In the genomic region with DNA sequence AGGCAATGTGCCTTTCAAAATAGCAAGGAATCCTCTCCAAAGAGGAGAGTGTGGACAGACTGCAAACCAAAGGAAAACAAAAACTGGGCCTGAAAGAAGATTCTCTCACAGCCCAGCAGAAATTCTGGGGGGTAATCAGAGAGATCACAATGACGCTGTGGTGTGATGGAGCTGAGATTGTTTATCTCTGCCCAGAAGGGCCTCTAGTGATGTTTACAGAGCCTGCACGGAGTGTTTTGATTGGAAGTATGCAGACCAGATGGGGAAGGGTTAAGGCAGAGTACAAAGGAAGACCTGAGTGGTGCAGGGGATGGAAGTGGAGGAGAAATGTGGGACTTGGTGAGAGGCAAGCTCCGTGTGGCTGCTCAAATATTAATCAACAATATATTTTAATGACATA, we compare ENCODE assay signal across 17 mouse cellular contexts.
"Had no signal": no experiment of that assay in that cellular context is flagged by ENCODE, and none has a peak within 500 bp of the region (broad histone marks: within the 10 kb centered on the region; RNA-seq: fewer than 3 reads in every experiment).

No protein-coding gene starts in this region.

- H3K4me1 ChIP-seq: liver, embryonic 13.5 days; stomach, embryonic 15.5 days had no signal

- H3K4me2 ChIP-seq: liver, embryonic 13.5 days; midbrain, embryonic 11.5 days; stomach, embryonic 15.5 days had no signal

- DNase-seq: kidney, adult 18-20 months; kidney, adult 9 months; kidney, postnatal 36 days; layer of hippocampus, postnatal 36 days; liver, embryonic 13.5 days; lung, adult 2 months; lung, postnatal 36 days; midbrain, embryonic 14.5 days; right cerebral cortex, adult 18-20 months; right cerebral cortex, postnatal 14 days; right cerebral cortex, postnatal 4 days; thymus, postnatal 25 days had no signal

- H3K27ac ChIP-seq: kidney, postnatal 0 days; left cerebral cortex, adult 2 months; liver, embryonic 13.5 days; stomach, embryonic 15.5 days had no signal

- H3K9ac ChIP-seq: liver, embryonic 13.5 days; stomach, embryonic 15.5 days had no signal

- H3K9me3 ChIP-seq: stomach, embryonic 15.5 days had no signal

- H3K27me3 ChIP-seq: liver, embryonic 13.5 days; stomach, embryonic 15.5 days had no signal

- H3K36me3 ChIP-seq: liver, embryonic 13.5 days; stomach, embryonic 15.5 days had no signal

- H3K4me3 ChIP-seq: left cerebral cortex, adult 2 months; liver, embryonic 13.5 days; stomach, embryonic 15.5 days had no signal

- ATAC-seq: intestine, embryonic 16.5 days had no signal
